Mouse (Mus musculus): ENCODE data around the gene Vdac1. TPM values are rescaled to one million over a fixed set of nuclear protein-coding genes. Genes with fewer than 3 reads are reported as not detected.
A peak's percentile ranks its signal among the peaks of the same experiment; 100 is the strongest.

The Vdac1 gene
- polyA plus RNA-seq, 1 experiment from 2014 or later, result 250 TPM

- peak; percentile 68 for DNase-seq (ENCODE audit: low spot score)
These were observed 28.1 kb upstream of the Vdac1 start for GRCm38 (mm10) chr11:52332421-52333118.

GRCm38 (mm10) chr11:52333616-52334015, 27.0 kb upstream of the Vdac1 start:
- Histone ChIP-seq H3K27ac (ENCODE audit: low read depth, low read length) (peak overlapping the region; percentile 50; the same call in 1 of the 2 replicates), H3K9me3 (replicated peaks; ENCODE audit: control insufficient read depth, low read length) (no peaks in the 10 kb centered on the region), H3K9ac (ENCODE audit: low read length) (no peak overlapping the region), H3K4me1 (ENCODE audit: control insufficient read depth, insufficient read depth, low read length) (peaks cover 5% of the 10 kb centered on the region), H3K27me3 (replicated peaks; ENCODE audit: control insufficient read depth, insufficient read depth, low read length) (no peaks in the 10 kb centered on the region), H3K4me3 (ENCODE audit: low read depth, low read length) (no peak overlapping the region), H3K4me2 (ENCODE audit: low read length) (no peak overlapping the region), H3K36me3 (ENCODE audit: control insufficient read depth, insufficient read depth, low read length) (no peaks in the 10 kb centered on the region)
- peak; percentile 63 for DNase-seq (ENCODE audit: low spot score)
- 71% methylated on average over 13 of the region's 13 CpGs for WGBS
- peak; percentile 47; the same call in 1 of the 2 replicates for ATAC-seq

More at GRCm38 (mm10) chr11:52332421-52333118, 28.1 kb upstream of the Vdac1 start:
- Histone ChIP-seq H3K4me1 (ENCODE audit: control insufficient read depth, insufficient read depth, low read length) (peaks cover 5% of the 10 kb centered on the region), H3K4me3 (ENCODE audit: low read depth, low read length) (no peak overlapping the region), H3K9me3 (replicated peaks; ENCODE audit: control insufficient read depth, low read length) (no peaks in the 10 kb centered on the region), H3K27ac (ENCODE audit: low read depth, low read length) (no peak overlapping the region), H3K4me2 (ENCODE audit: low read length) (no peak overlapping the region), H3K36me3 (ENCODE audit: control insufficient read depth, insufficient read depth, low read length) (no peaks in the 10 kb centered on the region), H3K27me3 (replicated peaks; ENCODE audit: control insufficient read depth, insufficient read depth, low read length) (no peaks in the 10 kb centered on the region), H3K9ac (ENCODE audit: low read length) (no peak overlapping the region)
- WGBS, result 25% methylated on average over 16 of the region's 16 CpGs
- ATAC-seq, result peak; percentile 79; the same call in 1 of the 2 replicates

GRCm38 (mm10) chr11:52335263-52335662, 25.4 kb upstream of the Vdac1 start:
- Histone ChIP-seq H3K4me1 (ENCODE audit: control insufficient read depth, insufficient read depth, low read length) (peaks cover 5% of the 10 kb centered on the region), H3K9me3 (replicated peaks; ENCODE audit: control insufficient read depth, low read length) (no peaks in the 10 kb centered on the region), H3K27me3 (replicated peaks; ENCODE audit: control insufficient read depth, insufficient read depth, low read length) (no peaks in the 10 kb centered on the region), H3K4me3 (ENCODE audit: low read depth, low read length) (no peak overlapping the region), H3K36me3 (ENCODE audit: control insufficient read depth, insufficient read depth, low read length) (no peaks in the 10 kb centered on the region), H3K27ac (ENCODE audit: low read depth, low read length) (no peak overlapping the region), H3K4me2 (ENCODE audit: low read length) (no peak overlapping the region), H3K9ac (ENCODE audit: low read length) (no peak overlapping the region)
- DNase-seq (ENCODE audit: low spot score) (no peak), ATAC-seq (no peak)
- 75% methylated on average over 4 of the region's 4 CpGs for WGBS

- ATAC-seq, result peak; percentile 63; the same call in 1 of the 2 replicates
- peak; percentile 53 for DNase-seq (ENCODE audit: low spot score)
- WGBS, result 73% methylated on average over 7 of the region's 7 CpGs
These were observed 24.7 kb upstream of the Vdac1 start for GRCm38 (mm10) chr11:52335924-52336323.

GRCm38 (mm10) chr11:52337651-52338295, 22.9 kb upstream of the Vdac1 start:
- Histone ChIP-seq H3K36me3 (ENCODE audit: control insufficient read depth, insufficient read depth, low read length) (no peaks in the 10 kb centered on the region), H3K9ac (ENCODE audit: low read length) (no peak overlapping the region), H3K27me3 (replicated peaks; ENCODE audit: control insufficient read depth, insufficient read depth, low read length) (no peaks in the 10 kb centered on the region), H3K4me2 (ENCODE audit: low read length) (no peak overlapping the region), H3K9me3 (replicated peaks; ENCODE audit: control insufficient read depth, low read length) (no peaks in the 10 kb centered on the region), H3K4me1 (ENCODE audit: control insufficient read depth, insufficient read depth, low read length) (peaks cover 3% of the 10 kb centered on the region), H3K4me3 (ENCODE audit: low read depth, low read length) (no peak overlapping the region), H3K27ac (ENCODE audit: low read depth, low read length) (no peak overlapping the region)
- DNase-seq (ENCODE audit: low spot score) (no peak), ATAC-seq (no peak)
- WGBS, result 44% methylated on average over 10 of the region's 10 CpGs

More at GRCm38 (mm10) chr11:52335924-52336323, 24.7 kb upstream of the Vdac1 start:
- no peak overlapping the region for H3K4me2 ChIP-seq (ENCODE audit: low read length)
- H3K4me3 ChIP-seq (ENCODE audit: low read depth, low read length), result no peak overlapping the region
- no peaks in the 10 kb centered on the region for H3K9me3 ChIP-seq (replicated peaks; ENCODE audit: control insufficient read depth, low read length)
- no peak overlapping the region for H3K9ac ChIP-seq (ENCODE audit: low read length)
- no peaks in the 10 kb centered on the region for H3K36me3 ChIP-seq (ENCODE audit: control insufficient read depth, insufficient read depth, low read length)
- H3K4me1 ChIP-seq (ENCODE audit: control insufficient read depth, insufficient read depth, low read length), result peaks cover 5% of the 10 kb centered on the region
- H3K27ac ChIP-seq (ENCODE audit: low read depth, low read length), result no peak overlapping the region; the same call in 1 of the 2 replicates
- no peaks in the 10 kb centered on the region for H3K27me3 ChIP-seq (replicated peaks; ENCODE audit: control insufficient read depth, insufficient read depth, low read length)

GRCm38 (mm10) chr11:52338351-52338750, 22.3 kb upstream of the Vdac1 start:
- H3K27me3 ChIP-seq (replicated peaks; ENCODE audit: control insufficient read depth, insufficient read depth, low read length), result no peaks in the 10 kb centered on the region
- H3K27ac ChIP-seq (ENCODE audit: low read depth, low read length), result no peak overlapping the region
- ATAC-seq (no peak), DNase-seq (ENCODE audit: low spot score) (no peak)
- H3K9ac ChIP-seq (ENCODE audit: low read length), result no peak overlapping the region
- WGBS, result 69% methylated on average over 3 of the region's 3 CpGs
- H3K36me3 ChIP-seq (ENCODE audit: control insufficient read depth, insufficient read depth, low read length), result no peaks in the 10 kb centered on the region
- no peaks in the 10 kb centered on the region for H3K9me3 ChIP-seq (replicated peaks; ENCODE audit: control insufficient read depth, low read length)
- no peak overlapping the region for H3K4me2 ChIP-seq (ENCODE audit: low read length)
- no peak overlapping the region for H3K4me3 ChIP-seq (ENCODE audit: low read depth, low read length)
- no peaks in the 10 kb centered on the region; the same call in 1 of the 2 replicates for H3K4me1 ChIP-seq (ENCODE audit: control insufficient read depth, insufficient read depth, low read length)

GRCm38 (mm10) chr11:52339098-52339497, 21.6 kb upstream of the Vdac1 start:
- no peaks in the 10 kb centered on the region for H3K9me3 ChIP-seq (replicated peaks; ENCODE audit: control insufficient read depth, low read length)
- no peak for ATAC-seq
- DNase-seq (ENCODE audit: low spot score), result no peak
- H3K4me1 ChIP-seq (ENCODE audit: control insufficient read depth, insufficient read depth, low read length), result no peaks in the 10 kb centered on the region; the same call in 1 of the 2 replicates
- no peaks in the 10 kb centered on the region for H3K36me3 ChIP-seq (ENCODE audit: control insufficient read depth, insufficient read depth, low read length)
- H3K27ac ChIP-seq (ENCODE audit: low read depth, low read length), result no peak overlapping the region
- H3K4me2 ChIP-seq (ENCODE audit: low read length), result no peak overlapping the region
- WGBS, result 91% methylated on average over 4 of the region's 4 CpGs
- no peaks in the 10 kb centered on the region for H3K27me3 ChIP-seq (replicated peaks; ENCODE audit: control insufficient read depth, insufficient read depth, low read length)
- no peak overlapping the region for H3K9ac ChIP-seq (ENCODE audit: low read length)
- H3K4me3 ChIP-seq (ENCODE audit: low read depth, low read length), result no peak overlapping the region

GRCm38 (mm10) chr11:52339512-52339911, 21.1 kb upstream of the Vdac1 start:
- DNase-seq (ENCODE audit: low spot score) (no peak), ATAC-seq (no peak)
- no peaks in the 10 kb centered on the region for H3K27me3 ChIP-seq (replicated peaks; ENCODE audit: control insufficient read depth, insufficient read depth, low read length)
- H3K4me2 ChIP-seq (ENCODE audit: low read length), result no peak overlapping the region
- WGBS, result 95% methylated on average over 12 of the region's 12 CpGs
- H3K27ac ChIP-seq (ENCODE audit: low read depth, low read length), result no peak overlapping the region
- no peaks in the 10 kb centered on the region; the same call in 1 of the 2 replicates for H3K4me1 ChIP-seq (ENCODE audit: control insufficient read depth, insufficient read depth, low read length)
- H3K36me3 ChIP-seq (ENCODE audit: control insufficient read depth, insufficient read depth, low read length), result no peaks in the 10 kb centered on the region
- H3K9ac ChIP-seq (ENCODE audit: low read length), result no peak overlapping the region
- H3K9me3 ChIP-seq (replicated peaks; ENCODE audit: control insufficient read depth, low read length), result no peaks in the 10 kb centered on the region
- no peak overlapping the region for H3K4me3 ChIP-seq (ENCODE audit: low read depth, low read length)
